Mouse (Mus musculus) liver, adult 2 months (tissue): ENCODE measurements around the gene Ptgfrn.

ENCODE experiments used
- CTCF ChIP-seq: fragments of 200-500 bp; IDR thresholded peaks from 2 replicates; pipeline ENCODE4 v1.5.1; 2011; ENCODE audit warnings: low read depth, low read length, control low read depth
- POLR2A ChIP-seq: fragments of 200-500 bp; IDR thresholded peaks from 2 replicates; pipeline ENCODE4 v1.6.1; 2011; ENCODE audit warnings: low read length, control low read depth; ENCODE audit not compliant: insufficient read depth; ENCODE audit errors: extremely low read depth

GRCm38 (mm10) chr3:101037984-101038545, 72.0 kb downstream of the Ptgfrn start:
- TF ChIP-seq POLR2A = no peak
- no peak for TF ChIP-seq CTCF
